Mouse (Mus musculus): ENCODE data around the gene Rxfp3.

Rxfp3 gene

DNA sequence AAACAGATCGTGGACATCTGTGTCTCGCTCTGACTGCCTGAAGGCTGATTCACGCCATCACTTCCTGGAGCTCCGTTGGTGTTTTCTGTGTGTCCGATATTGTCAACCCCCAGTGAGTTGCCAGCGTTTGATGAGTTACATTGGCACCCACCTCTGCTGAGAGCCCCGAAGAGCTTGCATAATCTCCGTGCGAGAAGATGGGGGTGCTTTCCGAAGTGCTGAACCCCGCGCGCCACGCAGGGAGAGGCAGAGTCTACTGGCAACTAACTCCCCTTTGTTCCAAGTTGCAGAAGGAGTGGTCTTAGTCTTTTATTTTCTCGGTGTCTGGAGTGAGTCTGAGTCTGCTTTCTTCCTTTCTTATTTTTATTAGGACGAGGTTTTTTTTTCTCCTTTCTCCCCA, at the start of gene Rxfp3:
TSS of gene Rxfp3 (minus strand) at position 281 of the 400 bp plus-strand sequence.
- DNase-seq (ENCODE audit: low spot score in 2 of 2) = peak in 1 of 2 experiments; percentile 7

DNA sequence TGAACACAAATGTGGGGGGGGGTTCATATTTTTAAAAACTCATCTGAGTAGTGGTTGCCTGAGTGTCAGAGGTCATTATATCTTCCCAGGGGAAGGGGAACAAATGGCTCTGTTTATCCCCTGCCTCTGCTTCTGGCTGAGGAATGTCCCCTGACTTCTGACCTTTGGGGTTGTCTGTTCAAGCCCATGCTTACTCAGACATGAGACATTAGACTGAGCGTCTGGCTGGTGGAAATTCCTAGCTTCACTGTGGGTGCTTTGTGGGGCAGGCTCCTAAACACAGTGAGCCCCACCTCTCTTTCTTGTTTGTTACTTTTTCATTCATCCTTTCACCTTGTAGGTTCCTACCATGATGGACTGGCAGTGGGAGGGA, 47.2 kb upstream of the Rxfp3 start:
- no peak for DNase-seq (ENCODE audit: low spot score in 2 of 2)

DNA sequence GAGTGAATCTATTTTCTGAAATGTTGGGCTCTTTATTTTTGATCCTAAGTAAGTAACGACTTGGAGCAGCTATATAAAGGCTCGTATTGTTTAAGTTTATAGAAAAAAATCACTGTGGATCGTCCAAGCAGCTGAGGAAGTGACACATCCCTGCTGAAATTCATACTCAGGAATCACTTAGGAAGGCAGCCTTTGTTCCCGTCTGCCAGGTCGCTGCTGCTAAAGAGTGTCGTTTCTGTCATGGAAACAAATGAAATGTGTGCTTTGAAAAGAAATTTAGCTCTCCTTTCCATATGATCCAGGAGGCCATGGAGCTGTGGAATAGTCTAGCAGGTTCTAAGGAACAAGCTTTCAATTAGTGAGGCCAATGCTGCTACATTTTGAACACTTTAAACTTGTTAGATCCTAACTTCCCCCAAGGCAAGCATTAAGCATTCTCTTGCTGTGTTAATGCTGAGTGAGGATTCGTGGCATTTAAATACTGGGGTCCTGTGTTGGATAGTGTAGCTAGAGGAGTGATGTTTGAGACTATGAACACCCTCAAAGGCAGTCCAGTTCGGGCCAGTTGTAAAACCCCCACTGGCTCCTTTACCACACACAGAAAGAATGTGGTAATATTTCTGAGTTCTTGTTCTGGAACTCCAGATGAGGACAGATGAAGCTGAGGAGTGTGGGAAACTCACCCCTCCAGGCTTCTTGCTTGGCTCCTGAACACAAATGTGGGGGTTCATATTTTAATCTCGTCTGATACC, 46.6 kb upstream of the Rxfp3 start:
- DNase-seq (ENCODE audit: low spot score in 2 of 2) = no peak

DNA sequence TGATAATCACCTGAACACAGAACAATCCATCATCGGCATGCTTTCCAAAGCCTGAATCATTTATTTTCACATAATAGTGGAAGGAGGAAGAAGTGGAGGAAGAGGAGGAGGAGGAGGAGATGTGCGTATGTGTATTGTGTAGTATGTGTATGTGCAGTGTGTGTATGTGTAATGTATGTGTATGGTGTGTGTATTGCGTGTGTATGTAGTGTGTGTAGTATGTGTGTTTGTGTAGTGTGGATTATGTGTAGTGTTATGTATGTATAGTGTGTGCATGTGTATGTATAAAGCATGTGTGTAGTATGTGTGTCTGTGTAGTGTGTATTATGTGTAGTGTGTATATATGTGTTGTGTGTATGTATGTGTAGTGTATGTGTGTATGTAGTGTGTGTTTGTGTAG, 45.9 kb upstream of the Rxfp3 start:
- DNase-seq (ENCODE audit: low spot score in 2 of 2) = no peak

DNA sequence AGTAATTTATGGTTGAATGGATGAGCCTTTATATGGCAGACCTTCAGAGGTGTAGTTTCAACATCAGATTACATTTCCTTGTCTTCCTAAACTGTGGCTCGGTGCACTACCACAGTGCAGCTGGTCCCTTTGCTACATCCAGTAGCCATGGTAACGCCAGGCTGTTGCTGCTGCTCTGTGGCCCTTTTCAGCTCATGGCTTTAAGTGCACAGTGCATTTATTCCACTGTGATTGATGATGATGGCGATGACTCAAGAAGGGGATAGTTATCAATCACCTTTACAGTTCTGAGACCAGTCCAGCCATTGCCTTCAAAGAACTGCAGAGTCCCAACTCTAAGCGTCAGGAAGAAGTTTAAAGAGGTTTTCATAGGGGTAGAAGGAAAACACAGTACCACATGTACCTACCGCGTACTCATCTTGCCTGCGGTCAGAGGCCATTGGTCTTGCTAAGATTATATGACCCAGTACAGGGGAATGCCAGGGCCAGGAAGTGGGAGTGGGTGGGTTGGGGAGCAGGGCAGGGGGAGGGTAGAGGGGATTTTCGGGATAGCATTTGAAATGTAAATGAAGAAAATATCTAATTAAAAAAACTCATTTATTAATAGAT, 45.3 kb upstream of the Rxfp3 start:
- no peak for DNase-seq (ENCODE audit: low spot score in 2 of 2)

DNA sequence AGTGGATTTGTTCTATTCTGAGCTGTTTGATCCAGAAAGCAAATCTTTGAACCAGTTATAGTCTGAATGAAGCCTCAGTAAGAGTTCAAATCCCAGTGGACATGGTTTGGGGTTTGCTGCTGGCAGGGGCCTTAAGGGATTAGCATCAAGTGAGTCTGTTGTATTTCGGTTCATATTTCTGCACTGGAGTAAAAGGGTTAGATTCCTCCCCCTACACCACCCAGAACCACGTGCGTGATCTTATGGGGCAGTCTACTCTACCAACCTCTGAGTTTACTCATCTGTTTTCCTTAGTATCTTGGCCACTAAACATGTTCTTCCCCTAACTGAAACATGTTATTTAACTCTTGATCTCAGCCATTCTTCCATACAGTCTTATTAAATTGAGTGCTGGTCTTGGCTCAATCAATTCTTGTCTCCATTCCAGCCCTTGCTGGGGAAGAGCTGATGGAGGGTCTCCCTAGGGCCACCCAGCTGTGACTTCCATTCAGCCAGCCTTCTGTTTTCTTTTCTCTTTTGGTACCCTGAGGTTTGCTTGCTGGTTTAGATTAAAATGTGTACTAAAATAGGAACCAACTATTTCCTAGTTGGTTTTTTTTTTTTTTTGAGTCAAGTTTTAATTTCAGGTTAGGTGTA, 38.1 kb upstream of the Rxfp3 start:
- DNase-seq (ENCODE audit: low spot score in 2 of 2) = no peak

DNA sequence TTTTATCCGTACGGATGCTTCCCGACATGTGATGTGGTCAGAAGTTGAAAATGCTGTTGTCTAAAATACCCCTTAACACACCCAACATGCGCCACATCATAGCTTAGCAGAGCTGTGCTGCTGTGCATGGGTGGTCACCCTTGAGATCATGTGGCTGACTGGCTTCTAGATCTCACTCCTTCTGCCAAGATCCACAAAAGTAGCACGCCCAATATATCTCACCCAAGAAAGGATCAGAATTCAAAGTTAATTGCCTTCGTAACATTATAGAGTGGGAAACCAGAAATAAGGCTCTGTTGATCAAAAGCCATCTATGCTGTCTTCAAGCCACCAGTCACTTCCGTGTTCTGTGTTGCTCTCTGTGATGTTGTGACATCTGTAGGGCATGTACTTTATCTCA, 30.1 kb upstream of the Rxfp3 start:
- DNase-seq (ENCODE audit: low spot score in 2 of 2) = no peak

DNA sequence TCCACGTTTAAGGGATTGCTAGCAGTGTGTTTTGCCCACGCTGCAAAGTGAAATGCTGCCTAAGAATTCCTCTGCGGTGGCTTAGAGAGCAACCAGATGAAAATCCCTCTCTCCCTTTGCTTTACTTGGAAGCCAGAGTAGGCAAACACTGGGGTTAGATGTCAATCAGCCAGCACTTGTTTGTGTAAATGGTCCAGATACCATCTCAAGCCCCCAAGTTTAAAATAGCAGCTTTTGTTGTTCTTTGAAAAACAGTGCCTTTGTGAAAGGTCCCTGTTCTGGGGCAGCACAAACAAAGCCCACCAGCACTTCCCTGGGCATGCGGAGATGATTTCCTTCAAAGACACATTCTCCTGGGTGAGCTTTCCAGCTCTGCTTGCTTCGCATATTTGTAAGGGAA, 28.5 kb upstream of the Rxfp3 start:
- no peak for DNase-seq (ENCODE audit: low spot score in 2 of 2)

DNA sequence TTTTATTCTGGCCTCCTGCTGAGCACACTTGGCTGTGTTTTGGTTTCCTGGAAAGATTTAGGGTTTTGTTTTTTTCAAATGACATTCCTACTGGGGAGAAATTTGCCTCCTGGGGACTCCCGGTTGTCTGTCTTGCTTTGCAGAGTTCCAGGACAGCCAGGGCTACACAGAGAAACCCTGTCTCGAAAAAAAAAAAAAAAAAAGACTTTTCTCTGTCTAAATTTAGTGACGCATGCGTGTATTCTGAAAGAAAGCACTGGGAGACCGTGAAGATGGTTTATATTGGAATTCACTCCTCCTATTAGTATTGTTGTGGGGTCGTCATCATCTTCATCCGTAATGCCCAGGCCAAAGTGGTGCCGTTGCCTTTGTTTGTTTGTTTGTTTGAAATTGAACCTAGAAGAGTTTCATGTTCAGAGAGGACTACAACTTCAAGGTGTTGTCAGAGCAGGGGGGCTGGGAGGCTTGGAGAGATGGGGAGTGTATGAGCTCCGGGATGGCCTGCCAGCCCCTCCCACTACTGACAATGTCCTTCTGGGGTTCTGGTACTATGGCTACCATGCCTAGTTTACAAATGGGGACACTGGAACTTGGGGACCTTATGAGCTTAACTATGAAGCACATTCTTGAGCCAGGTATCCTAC, 27.9 kb upstream of the Rxfp3 start:
- DNase-seq (ENCODE audit: low spot score in 2 of 2) = no peak

DNA sequence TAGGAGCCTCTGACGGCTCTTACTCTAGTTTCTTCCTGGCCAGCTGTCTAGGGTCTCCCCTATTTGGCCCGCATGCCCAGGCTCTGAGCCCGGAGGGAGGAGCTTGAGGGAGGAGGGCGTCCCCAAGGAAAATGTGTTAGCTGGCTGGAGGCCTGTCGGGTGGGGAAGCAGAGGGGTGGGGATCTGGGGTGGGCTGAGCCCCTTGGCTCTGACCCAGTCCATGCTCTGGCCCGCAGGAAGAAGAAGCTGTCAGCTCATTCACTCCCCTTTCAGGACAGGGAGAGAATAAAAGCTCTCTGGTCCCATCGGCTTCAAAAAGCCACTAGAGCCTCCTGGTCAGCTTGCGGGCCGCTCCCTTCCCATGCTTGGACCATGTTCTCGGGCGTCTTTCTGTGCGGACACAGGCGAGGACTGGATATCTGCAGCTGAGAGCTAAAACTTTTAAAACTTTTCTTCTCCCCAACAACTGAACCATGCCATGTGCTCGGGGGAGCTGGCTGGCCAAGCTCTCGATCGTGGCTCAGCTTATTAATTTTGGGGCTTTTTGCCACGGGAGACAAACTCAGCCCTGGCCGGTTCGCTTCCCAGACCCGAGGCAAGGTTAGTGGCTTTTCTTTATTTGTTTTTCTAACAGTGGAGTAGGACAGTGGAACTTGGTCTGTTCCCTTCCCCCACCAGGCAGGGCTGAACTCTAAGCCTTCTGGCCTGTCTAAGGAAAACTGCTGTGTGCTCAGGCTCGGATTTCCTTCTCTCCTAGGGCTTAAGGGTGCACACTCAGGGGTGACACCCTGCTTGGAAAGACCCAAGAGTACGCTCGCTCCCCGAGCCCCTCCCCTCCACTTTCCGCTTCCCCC, 27.0 kb upstream of the Rxfp3 start, which contains the start of gene Adamts12:
TSS of gene Adamts12 (plus strand) at position 233 of the 854 bp plus-strand sequence.
- no peak for DNase-seq (ENCODE audit: low spot score in 2 of 2)

DNA sequence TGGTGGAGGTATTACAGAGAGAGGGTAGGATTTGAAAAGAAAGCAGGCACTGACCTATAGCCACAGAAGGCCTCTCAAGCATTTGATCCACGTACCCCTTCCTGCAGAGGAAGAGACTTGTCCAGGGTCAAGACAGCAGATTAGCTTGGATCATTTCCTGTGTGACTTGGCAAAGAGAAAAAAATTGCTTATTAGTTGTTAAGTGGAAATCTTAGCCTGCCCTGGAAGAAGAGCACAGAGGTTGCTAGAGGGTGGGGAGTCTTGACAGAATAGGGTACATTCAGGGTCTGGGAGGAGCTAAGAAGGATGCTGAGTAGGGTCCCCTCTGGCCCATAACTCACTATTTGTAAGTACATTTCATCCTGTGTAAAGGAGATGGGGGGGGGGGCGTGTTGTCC, 26.4 kb upstream of the Rxfp3 start:
- no peak for DNase-seq (ENCODE audit: low spot score in 2 of 2)

DNA sequence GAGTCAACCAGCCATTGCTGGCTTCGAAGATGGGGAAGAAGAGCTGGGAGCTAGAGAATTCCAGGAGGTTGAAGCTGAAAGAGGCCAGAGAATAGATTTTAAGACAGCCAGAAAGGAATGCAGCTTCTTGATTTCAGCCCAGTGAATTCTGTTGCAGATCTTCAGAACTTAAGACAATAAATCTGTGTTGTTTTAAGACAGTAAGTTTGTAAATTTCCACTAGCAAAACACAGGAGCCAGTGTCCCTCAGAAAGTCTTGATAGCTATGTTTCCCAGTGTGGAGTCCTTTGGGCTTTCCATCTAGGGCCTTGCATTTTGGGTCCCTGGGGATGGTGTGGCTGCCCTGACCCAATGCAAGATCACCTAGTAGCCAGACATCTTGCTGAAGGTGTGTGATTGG, 25.1 kb upstream of the Rxfp3 start:
- no peak for DNase-seq (ENCODE audit: low spot score in 2 of 2)

DNA sequence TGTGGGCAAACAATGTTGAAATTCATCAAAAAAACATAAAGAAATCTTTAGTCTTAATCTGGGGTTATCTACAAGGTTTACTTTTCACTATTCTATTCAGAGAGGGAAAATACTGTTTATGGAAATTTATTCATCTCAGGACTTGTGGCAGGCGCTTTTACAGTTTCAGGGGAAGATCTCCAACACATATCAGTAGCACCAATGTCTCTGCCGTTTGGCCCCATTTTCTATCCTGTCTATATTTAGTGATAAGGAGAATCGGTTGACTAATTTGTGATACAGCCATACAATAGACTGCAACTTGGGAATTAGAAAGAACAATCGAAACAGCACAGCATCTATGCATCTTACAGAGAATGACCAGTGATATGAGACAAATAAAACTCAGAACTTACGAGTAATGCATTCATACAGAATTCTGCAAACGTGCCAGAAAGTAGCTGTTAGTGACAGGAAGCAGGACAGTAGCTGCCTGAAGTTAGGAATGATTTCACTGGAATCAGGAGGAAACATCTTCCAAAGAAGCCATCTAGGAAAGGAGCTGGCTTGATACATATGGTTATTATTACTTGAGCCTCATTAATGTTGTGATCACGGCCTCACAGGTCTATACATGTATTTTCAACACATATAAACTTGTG, 16.8 kb upstream of the Rxfp3 start:
- no peak for DNase-seq (ENCODE audit: low spot score in 2 of 2)

DNA sequence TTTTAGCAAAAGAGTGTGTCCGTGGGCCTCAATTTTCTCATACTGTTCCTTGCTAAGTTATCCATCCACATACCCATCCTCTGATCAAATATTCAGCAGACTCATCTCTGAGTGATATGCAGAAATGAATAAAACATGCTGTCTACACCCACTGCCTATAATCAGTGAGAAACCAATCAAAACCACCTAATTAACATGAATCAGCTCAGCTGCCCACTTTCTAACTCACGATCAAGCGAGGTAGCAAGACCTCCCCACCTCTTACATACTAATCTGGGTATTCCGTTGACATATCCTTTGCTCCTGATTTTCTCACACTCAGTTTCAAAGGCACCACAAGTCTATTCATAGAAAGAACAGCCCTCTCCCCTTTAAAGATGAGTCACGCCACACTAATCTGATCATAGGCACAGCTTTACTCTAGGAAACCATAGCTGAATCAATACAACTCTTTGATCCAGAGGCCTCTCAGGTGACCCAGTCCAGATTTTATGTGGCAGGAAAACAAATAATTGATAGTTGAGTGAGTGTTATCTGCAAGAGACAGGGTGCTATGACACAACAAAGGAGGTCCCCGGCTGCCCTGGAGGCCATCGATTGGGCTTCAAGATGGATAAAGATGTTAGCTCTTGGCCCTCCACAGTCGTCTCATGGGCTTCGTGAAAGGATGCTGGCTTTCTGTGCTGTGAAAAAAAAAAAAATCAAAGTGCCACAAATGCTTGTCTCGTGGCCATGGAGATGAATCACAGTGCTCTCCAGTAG, 16.1 kb upstream of the Rxfp3 start:
- DNase-seq (ENCODE audit: low spot score in 2 of 2) = no peak

DNA sequence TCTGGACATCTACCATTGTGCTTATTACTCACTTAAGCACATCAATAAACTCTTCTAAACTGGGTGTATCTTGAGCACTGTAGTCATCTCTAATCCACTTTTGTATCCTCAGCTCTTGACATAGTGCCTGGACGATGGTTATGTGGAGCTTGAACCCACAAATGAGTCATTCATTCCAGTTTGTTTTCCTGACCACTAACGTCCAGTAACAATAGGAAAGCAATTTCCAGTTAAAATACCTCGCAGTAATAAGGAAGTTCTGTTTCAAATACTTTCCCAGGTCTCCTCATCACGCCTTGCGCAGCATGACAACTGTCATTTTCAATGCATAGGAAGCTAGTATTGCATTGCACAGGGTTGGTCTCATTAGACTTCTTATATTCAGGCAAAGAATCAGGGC, 5.0 kb upstream of the Rxfp3 start:
- no peak for DNase-seq (ENCODE audit: low spot score in 2 of 2)

DNA sequence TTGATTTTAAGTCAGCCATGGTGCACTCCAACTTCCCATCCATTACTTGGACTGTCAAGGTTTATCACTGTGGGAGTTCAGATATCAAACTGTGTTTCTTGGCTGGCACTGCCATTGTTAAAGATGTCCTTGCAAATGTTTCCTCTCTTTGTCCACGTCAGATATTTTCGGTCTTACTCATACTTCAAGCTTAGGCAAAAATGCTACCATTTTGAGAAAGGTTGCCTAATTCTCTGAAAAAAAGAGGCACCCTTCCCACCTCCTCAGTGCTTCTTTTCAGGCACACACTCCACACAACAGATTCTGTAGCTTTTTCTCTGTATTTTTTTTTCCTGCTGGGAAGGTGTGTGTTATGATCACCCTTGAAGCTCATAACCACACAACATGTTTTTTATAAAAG, 3.4 kb upstream of the Rxfp3 start:
- no peak for DNase-seq (ENCODE audit: low spot score in 2 of 2)

DNA sequence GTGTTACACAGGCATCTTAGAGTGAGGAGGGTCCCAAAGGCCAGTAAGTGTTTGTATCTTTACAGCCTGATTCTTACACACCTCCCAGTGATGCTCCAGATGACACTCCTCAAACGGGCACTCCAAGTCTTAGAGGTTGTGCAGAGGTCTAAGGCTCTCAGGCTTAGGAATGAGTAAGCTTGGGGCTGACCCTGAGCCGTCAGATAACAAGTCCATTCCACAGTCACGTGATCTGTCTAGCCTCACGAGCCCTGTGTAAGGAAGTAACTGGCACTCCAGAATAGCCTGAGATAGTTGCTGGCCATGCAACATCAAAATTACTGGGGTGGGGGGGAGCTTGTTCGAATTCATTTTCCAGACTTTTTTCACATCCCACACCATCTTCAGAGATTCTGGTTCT, 2.3 kb upstream of the Rxfp3 start:
- DNase-seq (ENCODE audit: low spot score in 2 of 2) = no peak

DNA sequence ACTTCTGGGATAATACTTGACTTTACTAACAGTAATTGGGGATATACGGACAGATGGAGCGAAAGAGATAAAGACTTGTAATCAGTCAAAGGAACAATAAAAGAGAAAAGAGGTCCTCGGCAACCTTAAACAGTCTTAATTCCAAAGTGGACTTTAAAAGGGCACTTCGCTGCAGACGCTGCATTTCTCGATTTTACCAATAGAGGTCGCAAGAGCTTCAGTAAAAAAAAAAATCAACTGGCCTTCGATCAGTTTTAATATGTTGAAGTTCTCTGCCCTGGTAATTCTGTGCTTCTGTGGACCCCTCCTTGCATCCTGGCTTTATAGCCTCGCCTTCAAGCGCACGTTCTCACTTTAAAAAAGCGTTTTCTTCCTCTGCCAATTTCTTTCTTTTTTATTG, 685 bp upstream of the Rxfp3 start:
- peak; percentile 41 to 68 for DNase-seq (ENCODE audit: low spot score in 2 of 2)

DNA sequence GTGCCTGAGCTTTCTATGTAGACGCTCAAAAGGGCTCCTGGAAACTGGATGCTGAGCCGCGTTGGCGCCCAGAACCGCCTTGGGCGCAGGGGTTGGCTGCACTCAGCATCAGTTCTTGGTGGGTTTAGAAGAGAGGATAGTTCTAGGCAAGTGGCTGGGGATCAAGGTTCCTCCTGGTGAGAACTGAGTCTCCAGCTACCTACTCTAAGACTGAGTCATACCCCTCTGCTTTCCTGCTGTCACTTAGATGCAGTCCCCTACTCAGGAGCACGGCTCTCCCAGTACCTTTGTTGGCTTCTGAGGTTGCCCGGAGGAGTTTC, 455 bp downstream of the Rxfp3 start:
- DNase-seq (ENCODE audit: low spot score in 2 of 2) = peak in 1 of 2 experiments; percentile 17

DNA sequence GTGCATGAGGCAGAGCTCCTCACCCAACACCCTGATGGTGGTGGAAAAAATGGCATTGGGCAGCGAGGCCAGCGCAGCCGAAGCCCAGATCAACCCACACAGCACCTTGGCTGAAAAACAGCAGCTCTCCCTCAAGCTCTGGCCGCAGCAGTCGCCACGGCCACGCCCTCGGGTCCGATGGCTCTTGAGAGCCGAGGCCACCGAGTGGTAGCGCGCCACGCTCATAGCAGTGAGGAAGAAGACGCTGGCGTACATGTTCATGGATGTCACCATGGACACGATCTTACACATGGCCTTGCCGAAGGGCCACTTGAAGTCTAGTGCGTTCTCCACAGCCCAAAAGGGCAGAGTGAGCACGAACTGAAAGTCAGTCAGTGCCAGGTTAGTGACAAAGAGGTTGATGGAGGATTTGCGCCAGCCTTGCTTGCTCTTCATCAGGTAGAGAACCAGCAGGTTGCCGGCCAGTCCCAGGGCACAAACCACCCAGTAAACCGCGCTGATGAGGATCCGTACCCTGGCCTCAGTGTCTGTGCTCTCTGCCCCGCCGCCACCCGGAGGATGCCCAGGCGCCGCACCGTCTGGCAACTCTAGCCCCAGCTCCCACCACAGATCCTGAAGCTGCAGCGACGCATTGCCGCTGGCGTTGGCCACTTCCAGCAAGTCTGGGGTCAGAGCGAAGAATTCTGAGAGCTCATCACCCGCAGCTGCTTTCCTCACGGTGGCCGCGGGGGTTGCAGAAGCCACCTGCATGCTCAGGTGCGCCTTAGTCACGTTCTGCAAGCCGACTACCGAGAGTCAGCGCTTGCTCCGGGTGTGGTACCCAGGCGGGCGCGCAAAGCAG, 1.0 kb downstream of the Rxfp3 start:
- peak; percentile 12 to 26 for DNase-seq (ENCODE audit: low spot score in 2 of 2)
